Mouse (Mus musculus): ENCODE data around the gene Gm20716. TPM values are rescaled to one million over a fixed set of nuclear protein-coding genes. Genes with fewer than 3 reads are reported as not detected.

Gm20716 gene
- polyA plus RNA-seq, 1 experiment from 2014 or later: 26.0 TPM

GRCm38 (mm10) chr2:168191856-168192255 lies 38.3 kb downstream of the Gm20716 start:
- 96% methylated on average over 2 of the region's 2 CpGs for WGBS
- Histone ChIP-seq H3K27ac (replicated peaks) (no peak overlapping the region), H3K4me2 (replicated peaks) (no peak overlapping the region), H3K36me3 (peaks cover 13% of the 10 kb centered on the region), H3K4me3 (no peak overlapping the region), H3K9me3 (no peaks in the 10 kb centered on the region), H3K27me3 (no peaks in the 10 kb centered on the region), H3K4me1 (peaks cover 69% of the 10 kb centered on the region), H3K9ac (replicated peaks) (no peak overlapping the region)
- no peak for ATAC-seq (replicated peaks)

DNA sequence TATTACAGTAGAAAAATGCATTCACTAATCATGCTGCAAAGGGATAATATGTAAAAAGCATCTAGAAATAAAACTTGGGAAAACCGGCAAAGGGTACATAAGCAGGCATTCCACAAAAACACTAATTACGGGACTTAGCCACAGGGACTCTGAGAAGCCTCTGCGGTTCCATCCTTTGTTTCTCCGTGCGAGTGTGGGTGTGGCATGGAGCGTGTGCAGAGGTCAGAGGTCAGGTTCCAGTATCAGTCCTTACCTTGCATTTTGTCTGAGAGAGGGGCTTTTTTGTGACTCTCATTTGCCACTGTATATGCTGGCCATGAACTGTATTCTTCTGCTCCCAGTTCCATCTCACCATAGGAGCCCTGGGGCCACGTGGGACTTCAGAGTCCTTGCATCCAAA lies 54.2 kb downstream of the Gm20716 start:
- H3K36me3 ChIP-seq: peaks cover 22% of the 10 kb centered on the region
- no peaks in the 10 kb centered on the region for H3K4me1 ChIP-seq
- 26% methylated on average over 7 of the region's 7 CpGs for WGBS
- H3K27ac ChIP-seq (replicated peaks): no peak overlapping the region
- no peaks in the 10 kb centered on the region for H3K27me3 ChIP-seq
- H3K9ac ChIP-seq (replicated peaks): no peak overlapping the region
- H3K4me2 ChIP-seq (replicated peaks): no peak overlapping the region
- no peaks in the 10 kb centered on the region for H3K9me3 ChIP-seq
- no peak for ATAC-seq (replicated peaks)
- H3K4me3 ChIP-seq: no peak overlapping the region

DNA sequence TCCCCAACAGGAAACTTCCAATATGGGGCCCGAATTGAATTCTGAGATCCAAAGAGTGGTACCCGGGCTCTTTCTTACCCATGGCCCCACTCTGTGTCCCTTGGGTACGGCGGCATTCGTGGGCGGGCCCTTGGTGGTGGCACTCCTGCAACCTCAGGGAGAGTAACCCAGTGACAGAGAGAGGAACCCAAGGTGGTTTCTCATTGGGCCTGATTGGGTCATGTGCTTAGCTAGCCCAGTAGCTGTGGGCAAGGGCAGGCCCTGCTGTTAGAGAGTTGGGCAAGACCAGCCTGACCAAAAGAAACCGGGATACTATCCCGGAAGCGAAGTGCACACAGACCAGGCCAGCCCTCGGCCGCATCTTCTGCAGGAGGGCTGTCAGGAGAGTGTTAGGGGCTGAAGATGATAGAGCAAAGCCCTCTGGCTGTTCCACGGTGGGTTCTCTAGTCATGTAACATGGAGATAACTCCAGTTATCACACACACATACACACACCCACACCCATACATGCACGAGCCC lies 59.9 kb downstream of the Gm20716 start:
- Histone ChIP-seq H3K36me3 (no peaks in the 10 kb centered on the region), H3K9ac (replicated peaks) (no peak overlapping the region), H3K27me3 (no peaks in the 10 kb centered on the region), H3K9me3 (no peaks in the 10 kb centered on the region), H3K4me3 (no peak overlapping the region), H3K27ac (replicated peaks) (no peak overlapping the region), H3K4me1 (peaks cover 14% of the 10 kb centered on the region), H3K4me2 (replicated peaks) (no peak overlapping the region)
- WGBS: 9% methylated on average over 13 of the region's 13 CpGs
- ATAC-seq (replicated peaks): 0 out of 2 replicates have a peak, but pooled peaks have one; percentile 23

GRCm38 (mm10) chr2:168169800-168170113 lies 60.4 kb downstream of the Gm20716 start:
- no peaks in the 10 kb centered on the region for H3K36me3 ChIP-seq
- no peak for ATAC-seq (replicated peaks)
- no peak overlapping the region for H3K4me3 ChIP-seq
- H3K27ac ChIP-seq (replicated peaks): no peak overlapping the region
- 5% methylated on average over 9 of the region's 9 CpGs for WGBS
- no peak overlapping the region for H3K4me2 ChIP-seq (replicated peaks)
- no peaks in the 10 kb centered on the region for H3K27me3 ChIP-seq
- no peak overlapping the region for H3K9ac ChIP-seq (replicated peaks)
- H3K9me3 ChIP-seq: no peaks in the 10 kb centered on the region
- peaks cover 14% of the 10 kb centered on the region for H3K4me1 ChIP-seq

- WGBS: 37% methylated on average over 9 of the region's 9 CpGs
- Histone ChIP-seq H3K4me2 (replicated peaks) (no peak overlapping the region), H3K9me3 (no peaks in the 10 kb centered on the region), H3K36me3 (no peaks in the 10 kb centered on the region), H3K27ac (replicated peaks) (no peak overlapping the region), H3K4me3 (no peak overlapping the region), H3K4me1 (peaks cover 14% of the 10 kb centered on the region), H3K27me3 (no peaks in the 10 kb centered on the region), H3K9ac (replicated peaks) (no peak overlapping the region)
- no peak for ATAC-seq (replicated peaks)
These were observed 61.0 kb downstream of the Gm20716 start for GRCm38 (mm10) chr2:168168892-168169799.

DNA sequence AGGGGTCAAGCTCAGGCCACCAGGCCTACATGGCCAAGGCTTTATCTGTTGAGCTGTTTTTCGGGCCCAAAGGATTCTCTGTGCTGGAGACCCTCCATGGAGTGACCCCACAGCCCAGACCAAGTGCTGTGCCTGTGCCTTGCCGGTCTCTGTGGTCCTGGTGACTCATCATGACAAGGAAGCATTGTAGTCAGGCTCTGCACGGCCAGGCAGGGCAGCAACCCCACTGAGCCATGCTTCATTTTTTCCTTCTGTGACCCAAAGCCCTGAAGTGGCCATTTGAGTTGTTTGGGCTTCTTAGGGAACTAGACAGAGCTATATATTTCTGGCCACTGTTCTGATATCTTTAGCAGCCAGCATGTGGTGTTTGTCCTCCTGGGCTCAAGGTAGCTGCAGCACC lies 62.4 kb downstream of the Gm20716 start:
- Histone ChIP-seq H3K9ac (replicated peaks) (no peak overlapping the region), H3K27me3 (no peaks in the 10 kb centered on the region), H3K9me3 (no peaks in the 10 kb centered on the region), H3K4me2 (replicated peaks) (no peak overlapping the region), H3K4me3 (no peak overlapping the region), H3K4me1 (peaks cover 14% of the 10 kb centered on the region), H3K36me3 (no peaks in the 10 kb centered on the region), H3K27ac (replicated peaks) (no peak overlapping the region)
- no peak for ATAC-seq (replicated peaks)
- 52% methylated on average over 3 of the region's 3 CpGs for WGBS

DNA sequence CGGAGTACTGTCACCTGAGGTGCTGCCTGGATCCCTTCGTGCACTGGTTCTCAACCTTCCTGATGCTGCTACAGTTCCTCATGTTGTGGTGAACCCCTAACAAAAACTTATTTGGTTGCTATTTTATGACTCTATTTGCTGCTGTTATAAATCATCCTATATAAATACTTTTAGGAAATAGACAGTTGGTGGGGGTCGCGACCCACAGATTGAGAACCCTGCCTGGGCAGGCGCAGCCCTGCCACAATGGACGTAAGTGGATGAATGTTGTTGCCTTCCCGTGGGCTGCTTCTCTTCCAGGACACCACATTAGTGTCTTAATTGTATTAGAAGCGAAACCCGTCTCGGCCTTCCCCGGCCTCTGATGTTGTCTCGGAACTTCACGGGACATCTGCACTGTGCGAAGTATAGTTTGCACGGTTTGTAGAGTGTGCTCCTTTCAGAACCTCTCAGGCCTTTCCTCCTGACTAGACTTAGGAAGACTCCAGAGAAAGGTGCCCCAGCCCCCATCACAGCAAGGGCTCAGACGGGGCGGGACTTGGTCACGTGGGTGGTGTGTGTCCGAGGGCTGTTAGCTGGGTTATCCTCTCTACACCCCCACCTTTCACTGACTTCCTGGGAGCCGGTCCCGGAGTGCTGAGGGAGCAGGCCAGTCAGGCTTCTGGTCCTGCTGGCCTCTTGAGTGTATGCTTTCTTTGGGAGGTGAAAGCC lies 63.3 kb downstream of the Gm20716 start:
- H3K9me3 ChIP-seq: no peaks in the 10 kb centered on the region
- no peak overlapping the region for H3K9ac ChIP-seq (replicated peaks)
- no peaks in the 10 kb centered on the region for H3K36me3 ChIP-seq
- H3K4me1 ChIP-seq: peaks cover 14% of the 10 kb centered on the region
- WGBS: 51% methylated on average over 21 of the region's 21 CpGs
- H3K4me3 ChIP-seq: no peak overlapping the region
- ATAC-seq (replicated peaks): no peak
- no peak overlapping the region for H3K27ac ChIP-seq (replicated peaks)
- H3K4me2 ChIP-seq (replicated peaks): no peak overlapping the region
- H3K27me3 ChIP-seq: no peaks in the 10 kb centered on the region

DNA sequence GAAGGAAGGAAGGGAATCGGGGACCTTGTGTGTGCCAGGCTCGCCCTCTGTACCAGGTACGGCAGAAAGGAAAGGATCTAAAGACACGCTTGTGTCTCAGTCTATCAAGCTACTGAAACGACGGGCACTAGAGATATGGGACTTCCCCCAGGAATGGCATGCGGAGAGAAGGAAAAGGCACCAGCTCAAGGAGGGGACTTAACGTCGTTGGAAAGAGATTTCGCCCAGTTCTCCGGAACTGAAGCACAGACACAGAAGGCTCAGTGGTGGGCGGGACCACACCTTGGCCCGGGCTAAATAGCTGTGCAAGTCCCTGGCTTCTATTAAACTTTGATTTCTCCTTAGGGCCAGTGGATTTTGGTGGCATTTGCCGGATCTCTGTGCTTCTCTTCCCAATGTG lies 68.2 kb downstream of the Gm20716 start:
- H3K9ac ChIP-seq (replicated peaks): no peak overlapping the region

DNA sequence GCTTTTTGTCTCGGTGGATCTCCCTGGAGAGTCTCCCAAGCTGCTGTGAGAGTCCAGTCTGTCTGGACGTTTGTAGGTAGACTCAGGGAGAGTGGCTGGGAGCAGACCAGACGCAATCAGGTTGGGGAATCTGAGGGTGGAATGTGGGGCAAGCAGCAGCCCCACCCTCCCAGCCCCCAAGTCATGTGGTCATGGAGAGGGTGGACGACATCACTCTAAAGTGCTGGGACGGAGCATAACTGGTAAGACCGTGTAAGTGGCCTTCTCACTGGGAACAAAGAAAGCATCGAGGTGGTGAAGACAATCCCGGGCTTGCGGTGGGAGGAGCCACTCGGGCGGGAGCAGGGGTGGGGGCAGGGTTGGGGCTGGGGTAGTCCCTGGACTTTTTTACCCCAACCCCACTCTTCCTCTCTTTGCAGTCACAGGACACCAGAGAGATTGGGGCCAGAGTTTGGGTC lies 68.6 kb downstream of the Gm20716 start:
- peak; percentile 20; the same call in 1 of the 2 replicates for ATAC-seq (replicated peaks)
- peak overlapping the region; percentile 16 for H3K4me3 ChIP-seq
- no peak overlapping the region for H3K9ac ChIP-seq (replicated peaks)
- no peaks in the 10 kb centered on the region for H3K27me3 ChIP-seq
- no peak overlapping the region for H3K27ac ChIP-seq (replicated peaks)
- peaks cover 9% of the 10 kb centered on the region for H3K4me1 ChIP-seq
- WGBS: 4% methylated on average over 11 of the region's 11 CpGs
- peak overlapping the region; percentile 36 for H3K4me2 ChIP-seq (replicated peaks)
- H3K36me3 ChIP-seq: no peaks in the 10 kb centered on the region
- H3K9me3 ChIP-seq: no peaks in the 10 kb centered on the region

More for the DNA sequence above, 68.2 kb downstream of the Gm20716 start:
- H3K27ac ChIP-seq (replicated peaks): no peak overlapping the region
- H3K9me3 ChIP-seq: no peaks in the 10 kb centered on the region
- peak overlapping the region; percentile 36 for H3K4me2 ChIP-seq (replicated peaks)
- H3K27me3 ChIP-seq: no peaks in the 10 kb centered on the region
- H3K36me3 ChIP-seq: no peaks in the 10 kb centered on the region
- H3K4me3 ChIP-seq: peak overlapping the region; percentile 16
- peaks cover 9% of the 10 kb centered on the region for H3K4me1 ChIP-seq
- ATAC-seq (replicated peaks): no peak; the same call in 1 of the 2 replicates
- 11% methylated on average over 14 of the region's 14 CpGs for WGBS

DNA sequence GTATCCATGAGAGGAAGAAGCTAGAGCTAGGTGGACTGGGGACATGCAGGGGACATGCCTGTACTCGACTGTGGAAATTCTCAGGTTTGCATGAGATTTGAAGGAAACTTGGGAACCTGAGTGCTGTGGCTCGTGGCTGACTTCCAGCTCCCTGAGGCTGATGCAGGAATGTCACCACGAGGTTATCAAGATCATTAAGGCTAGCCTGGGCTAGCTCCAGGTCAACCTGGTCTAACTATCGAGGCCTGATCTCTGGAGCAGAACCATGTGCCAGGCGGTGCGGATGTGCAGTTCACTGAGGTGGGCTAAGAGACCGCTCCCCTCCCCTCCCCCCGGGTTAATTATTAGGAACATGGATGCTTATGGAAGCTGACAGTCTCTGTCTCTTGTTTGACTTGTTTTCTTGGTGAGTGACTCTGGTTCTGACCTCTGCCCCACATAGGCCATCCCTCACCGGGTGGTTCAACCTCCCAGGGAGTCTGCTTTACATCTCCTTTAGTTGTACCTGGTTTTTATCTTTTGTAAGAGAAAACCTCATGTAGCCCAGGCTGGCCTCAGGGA lies 69.7 kb downstream of the Gm20716 start:
- ATAC-seq (replicated peaks): no peak
- no peak overlapping the region for H3K4me3 ChIP-seq
- H3K4me1 ChIP-seq: peaks cover 9% of the 10 kb centered on the region
- H3K27me3 ChIP-seq: no peaks in the 10 kb centered on the region
- no peaks in the 10 kb centered on the region for H3K9me3 ChIP-seq
- H3K36me3 ChIP-seq: no peaks in the 10 kb centered on the region
- 85% methylated on average over 9 of the region's 9 CpGs for WGBS
- H3K27ac ChIP-seq (replicated peaks): no peak overlapping the region
- H3K9ac ChIP-seq (replicated peaks): no peak overlapping the region
- H3K4me2 ChIP-seq (replicated peaks): no peak overlapping the region

DNA sequence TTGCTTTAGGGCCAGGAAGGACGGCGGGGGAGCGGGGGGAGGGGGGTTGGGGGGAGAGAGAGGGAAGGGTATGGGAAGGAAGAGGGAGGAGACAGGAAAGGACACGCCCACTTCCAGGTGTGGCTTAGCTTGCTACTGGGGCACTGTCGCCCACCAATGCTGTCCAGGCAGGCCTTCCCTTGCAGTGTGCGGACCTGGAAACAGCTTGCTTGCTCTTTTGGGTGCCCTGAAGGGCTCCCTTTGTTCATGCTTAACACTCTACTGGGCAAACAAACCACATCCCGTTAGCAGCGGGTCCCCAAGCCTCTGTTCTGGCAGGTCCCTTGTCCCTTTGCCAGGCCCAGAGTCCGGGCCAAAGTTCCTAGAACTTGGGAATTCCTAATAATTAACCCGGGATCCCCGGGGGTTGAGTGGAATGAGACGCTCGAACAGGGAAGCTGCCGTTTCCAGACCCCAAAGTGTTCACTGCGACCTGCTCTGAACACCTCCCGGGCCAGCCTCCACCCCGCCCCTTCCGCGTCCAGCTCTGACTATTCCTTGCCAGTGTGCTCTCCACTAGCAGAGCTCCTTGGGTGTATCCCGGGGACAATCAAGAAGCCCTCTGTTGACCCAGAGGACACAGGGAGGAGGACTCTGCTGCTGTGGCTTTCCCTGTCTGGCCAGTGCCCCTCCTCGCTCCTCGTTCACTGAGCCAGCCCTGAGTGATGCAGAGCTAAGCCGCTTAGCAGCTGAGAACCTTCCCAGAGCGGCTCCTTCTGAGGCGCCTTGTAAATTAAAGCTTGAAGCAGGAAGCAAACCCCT lies 71.1 kb downstream of the Gm20716 start:
- Histone ChIP-seq H3K4me2 (replicated peaks) (peak overlapping the region; percentile 38), H3K4me1 (peaks cover 19% of the 10 kb centered on the region), H3K27me3 (no peaks in the 10 kb centered on the region), H3K4me3 (peak overlapping the region; percentile 15), H3K36me3 (no peaks in the 10 kb centered on the region), H3K9ac (replicated peaks) (0 out of 2 replicates have a peak overlapping the region, but pooled peaks have one; percentile 10), H3K27ac (replicated peaks) (peak overlapping the region; percentile 31; the same call in 1 of the 2 replicates), H3K9me3 (no peaks in the 10 kb centered on the region)
- peak; percentile 44; the same call in 1 of the 2 replicates for ATAC-seq (replicated peaks)
- 4% methylated on average over 24 of the region's 25 CpGs for WGBS
